Mouse (Mus musculus): ENCODE results near the gene Gm21936. TPM values are rescaled to one million over a fixed set of nuclear protein-coding genes. Genes with fewer than 3 reads are reported as not detected.
"Not testable (repeated sequence)": the region's sequence is repeated elsewhere in the genome, so short reads cannot be mapped to it uniquely, and the experiment has no call there.

Gene Gm21936
- total RNA-seq (2021) = not detected
- long read RNA-seq, experiment 1 = 0 reads
- long read RNA-seq, experiment 2 = 0 reads

DNA sequence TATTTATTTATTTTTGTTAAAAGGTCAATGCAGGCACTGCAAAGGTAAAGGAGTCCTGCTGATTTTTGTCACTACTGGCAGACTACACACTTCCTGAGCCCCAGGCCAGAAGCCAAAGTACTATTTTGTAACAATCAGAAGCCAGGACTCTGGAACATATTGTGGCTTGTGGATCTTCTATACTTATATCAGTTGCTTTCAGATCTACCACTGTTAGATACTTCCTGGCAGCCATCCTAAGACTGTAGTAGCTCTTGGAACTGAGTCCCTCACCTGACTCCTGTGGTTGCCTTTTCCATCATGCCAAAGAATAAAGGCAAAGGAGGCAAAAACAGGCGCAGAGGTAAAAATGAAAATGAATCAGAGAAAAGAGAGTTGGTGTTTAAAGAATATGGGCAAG lies at the start of gene Gm21936:
Gene Gm21936 (plus strand): TSS at position 301 of the 400 bp plus-strand sequence.
- not testable (repeated sequence) for DNase-seq (ENCODE audit: low spot score in 2 of 2)

GRCm38 (mm10) chr12:87775655-87776054 lies 19.7 kb upstream of the Gm21936 start, which contains the start of gene Gm21319:
Gm21319 (minus strand) TSS chr12:87775755.
- not testable (repeated sequence) for DNase-seq (ENCODE audit: low spot score in 2 of 2)

DNA sequence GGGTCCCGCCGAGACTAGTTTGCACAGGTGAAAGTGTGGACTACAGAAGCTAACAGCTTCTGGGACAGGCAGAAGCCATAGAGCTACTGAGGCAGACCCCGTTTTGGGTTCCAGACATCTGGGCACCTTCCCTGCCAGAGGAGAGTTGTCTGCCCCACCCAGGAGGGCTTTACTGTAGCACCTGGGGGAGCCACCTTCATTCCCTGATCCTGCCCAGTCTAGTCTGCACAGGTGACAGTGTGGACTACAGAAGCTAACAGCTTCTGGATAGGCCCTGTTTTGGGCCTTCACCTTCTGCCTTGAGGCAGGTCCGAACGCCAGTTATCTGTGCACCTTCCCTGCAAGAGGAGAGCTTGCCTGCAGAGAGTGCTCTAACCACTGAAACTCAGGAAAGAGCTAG lies 2.7 kb downstream of the Gm21936 start:
- DNase-seq (ENCODE audit: low spot score in 2 of 2) = not testable (repeated sequence)

DNA sequence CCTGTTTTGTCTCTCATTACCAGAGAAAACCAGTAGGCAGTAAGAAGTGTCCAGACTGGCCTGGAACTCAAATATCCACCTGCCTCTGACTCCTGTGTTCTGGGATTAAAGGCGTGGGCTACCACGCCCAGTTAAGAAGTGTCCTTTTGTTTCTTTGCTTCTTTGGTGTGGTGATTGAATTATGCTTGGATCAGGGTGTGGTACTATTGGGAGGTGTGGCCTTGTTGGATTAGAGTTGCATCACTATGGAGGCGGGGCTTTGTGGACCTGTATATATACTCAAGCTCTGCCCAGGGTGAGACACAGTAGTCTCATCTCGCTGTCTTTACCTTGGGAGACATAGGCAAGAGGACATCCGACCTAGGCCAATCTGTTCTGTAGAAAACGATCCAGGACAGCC lies 21.0 kb downstream of the Gm21936 start, which contains the start of gene BB287469:
Gene BB287469 (plus strand): TSS at position 301 of the 400 bp plus-strand sequence.
- not testable (repeated sequence) for DNase-seq (ENCODE audit: low spot score in 2 of 2)

GRCm38 (mm10) chr12:87842239-87842638 lies 46.9 kb downstream of the Gm21936 start, which contains the start of gene Gm2001:
Gm2001 (minus strand) TSS chr12:87842339.
- not testable (repeated sequence) for DNase-seq (ENCODE audit: low spot score in 2 of 2)

Other genes with a start within 250 kb of the Gm21936 start
- not detected for gene Oog1, start 192.8 kb upstream of the Gm21936 start, total RNA-seq (2021)
- gene Gm4027, start 176.6 kb upstream of the Gm21936 start, total RNA-seq (2021) = not detected
- gene Gm16381, start 150.9 kb upstream of the Gm21936 start, total RNA-seq (2021) = not detected
- not detected for gene Gm21319, start 19.8 kb upstream of the Gm21936 start, total RNA-seq (2021)
- not detected for gene BB287469, start 21.1 kb downstream of the Gm21936 start, total RNA-seq (2021)
- gene Gm2001, start 46.8 kb downstream of the Gm21936 start, total RNA-seq (2021) = not detected
- gene Gm2016, start 78.6 kb downstream of the Gm21936 start, total RNA-seq (2021) = not detected
- not detected for gene Gm2022, start 99.9 kb downstream of the Gm21936 start, total RNA-seq (2021)
- not detected for gene Gm2035, start 124.3 kb downstream of the Gm21936 start, total RNA-seq (2021)
- gene Gm2042, start 158.6 kb downstream of the Gm21936 start, total RNA-seq (2021) = not detected
- not detected for gene Gm2075, start 216.3 kb downstream of the Gm21936 start, total RNA-seq (2021)
- not detected for gene Gm6803, start 223.3 kb downstream of the Gm21936 start, total RNA-seq (2021)
- gene Gm2056, start 231.5 kb downstream of the Gm21936 start, total RNA-seq (2021) = not detected